Mouse (Mus musculus) neural tube, embryonic 12.5 days (tissue): ENCODE measurements around the gene Frmd4a. TPM values are rescaled to one million over a fixed set of nuclear protein-coding genes. Genes with fewer than 3 reads are reported as not detected.
A peak's percentile ranks its signal among the peaks of the same experiment; 100 is the strongest.
"Not testable (repeated sequence)": the region's sequence is repeated elsewhere in the genome, so short reads cannot be mapped to it uniquely, and the experiment has no call there.

Experiments
- ATAC-seq: fragments of 200-750 bp; cut with Nextera tagmentation; 2 replicates; pipeline ENCODE4 v1.8.0; 2017; ENCODE audit warnings: low read depth, mild to moderate bottlenecking, moderate TSS enrichment, moderate library complexity; ENCODE audit not compliant: low FRiP score
- H3K27ac ChIP-seq: fragments of 300-500 bp; sonication (generic); 2 replicates; pipeline ENCODE4 v1.5.1; 2016
- H3K27me3 ChIP-seq: fragments of 300-500 bp; sonication (generic); replicated peaks from 2 replicates; pipeline ENCODE4 v1.6.1; 2016; ENCODE audit warnings: mild to moderate bottlenecking
- H3K36me3 ChIP-seq: fragments of 300-500 bp; sonication (generic); 2 replicates; pipeline ENCODE4 v1.6.1; 2016; ENCODE audit warnings: mild to moderate bottlenecking
- H3K4me1 ChIP-seq: fragments of 300-500 bp; sonication (generic); 2 replicates; pipeline ENCODE4 v1.6.1; 2016
- H3K4me2 ChIP-seq: fragments of 300-500 bp; sonication (generic); replicated peaks from 2 replicates; pipeline ENCODE4 v1.6.1; 2016; ENCODE audit warnings: mild to moderate bottlenecking
- H3K4me3 ChIP-seq: fragments of 300-500 bp; sonication (generic); 2 replicates; pipeline ENCODE4 v1.5.1; 2016
- H3K9ac ChIP-seq: fragments of 300-500 bp; sonication (generic); 2 replicates; pipeline ENCODE4 v1.6.1; 2016; ENCODE audit warnings: mild to moderate bottlenecking
- H3K9me3 ChIP-seq: fragments of 300-500 bp; sonication (generic); 2 replicates; pipeline ENCODE4 v1.6.1; 2016; ENCODE audit warnings: mild to moderate bottlenecking
- WGBS: fragments of 180-500 bp; shearing (Covaris S2); methylation state at CpG from one replicate; pipeline ENCODE4 v1.1.7; 2016; 5-methylcytosine and 5-hydroxymethylcytosine counted together
- polyA plus RNA-seq: library from polyadenylated mRNA; unstranded; fragments of >200 nt; fragmentation: Nextera tagmentation; extraction: Ambion mirVana; gene quantifications from 2 replicates; pipeline ENCODE4 v1.2.1, GENCODE M21; 2016

The Frmd4a gene
- polyA plus RNA-seq, 1 experiment from 2014 or later, result 56.7 TPM

DNA sequence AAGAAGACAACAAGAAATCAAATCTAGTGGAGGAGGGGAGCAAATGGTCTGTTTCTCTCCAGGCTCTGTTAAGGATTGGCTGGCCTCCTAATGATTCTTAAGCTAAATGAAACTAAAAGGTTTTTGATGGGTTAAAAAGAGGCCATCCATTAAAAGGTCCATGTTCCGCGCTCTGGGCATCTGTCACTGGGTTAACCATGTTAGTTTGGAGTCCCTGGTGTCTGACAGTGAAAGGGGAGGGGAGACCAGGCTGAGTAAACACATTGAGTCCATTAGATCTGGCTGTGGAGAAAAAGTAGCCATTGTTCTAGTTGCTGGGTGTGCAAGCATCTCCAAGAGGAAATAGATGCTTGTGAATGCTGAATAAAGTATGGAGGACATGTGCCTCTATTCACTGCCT lies 534.3 kb downstream of the Frmd4a start:
- Histone ChIP-seq H3K4me2 (no peak overlapping the region), H3K4me3 (no peak overlapping the region), H3K9ac (no peak overlapping the region), H3K27ac (no peak overlapping the region), H3K27me3 (no peaks in the 10 kb centered on the region), H3K4me1 (peaks cover 19% of the 10 kb centered on the region), H3K36me3 (peaks cover 28% of the 10 kb centered on the region), H3K9me3 (no peaks in the 10 kb centered on the region)
- 57% methylated on average over 2 of the region's 2 CpGs for WGBS
- ATAC-seq, result no peak

DNA sequence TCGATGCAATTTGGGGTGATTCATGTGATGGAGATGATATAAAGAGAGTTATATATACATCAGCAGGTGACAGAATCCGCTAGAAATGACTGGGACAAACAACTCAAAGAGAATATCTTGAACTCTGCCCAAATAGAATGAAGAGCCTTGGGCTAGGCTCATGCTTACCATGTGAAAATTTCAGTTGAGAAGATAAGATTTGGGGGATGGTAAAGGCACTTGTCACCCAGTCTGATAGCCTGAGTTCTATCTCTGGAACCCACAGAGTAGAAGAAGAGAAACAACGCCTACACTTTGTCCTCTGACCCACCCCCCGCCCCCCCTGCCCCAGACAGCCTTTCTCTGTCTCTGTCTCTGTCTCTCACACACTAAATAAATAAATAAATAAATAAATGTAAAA lies 535.0 kb downstream of the Frmd4a start:
- no peak for ATAC-seq
- H3K27me3 ChIP-seq, result no peaks in the 10 kb centered on the region
- peaks cover 26% of the 10 kb centered on the region for H3K36me3 ChIP-seq
- 92% methylated on average over 4 of the region's 4 CpGs for WGBS
- peaks cover 25% of the 10 kb centered on the region for H3K4me1 ChIP-seq
- no peak overlapping the region for H3K9ac ChIP-seq
- H3K4me3 ChIP-seq, result no peak overlapping the region
- no peaks in the 10 kb centered on the region for H3K9me3 ChIP-seq
- no peak overlapping the region for H3K27ac ChIP-seq
- no peak overlapping the region for H3K4me2 ChIP-seq

- H3K27ac ChIP-seq, result no peak overlapping the region
- peaks cover 49% of the 10 kb centered on the region for H3K4me1 ChIP-seq
Observed at GRCm38 (mm10) chr2:4555221-4555631, 537.7 kb downstream of the Frmd4a start.

DNA sequence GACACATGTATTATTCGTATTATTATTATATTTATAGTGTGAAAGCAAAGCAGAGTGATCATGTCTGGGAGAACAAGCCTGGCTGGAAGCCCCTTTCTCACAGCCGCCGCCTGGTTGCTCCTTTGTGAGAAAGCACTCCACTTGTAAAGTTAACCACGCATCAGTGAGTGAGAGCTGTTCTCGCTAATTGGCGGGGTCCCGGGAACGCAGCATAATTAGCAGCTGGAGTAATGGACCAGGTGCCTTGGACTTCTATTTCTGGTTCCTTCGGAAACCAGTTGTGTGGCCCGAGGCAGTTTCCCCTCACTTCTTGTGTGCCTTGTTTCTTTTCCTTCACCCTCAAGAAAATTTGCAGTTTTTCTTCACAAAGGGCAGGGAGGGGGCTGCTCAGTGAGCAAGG lies 538.7 kb downstream of the Frmd4a start:
- Histone ChIP-seq H3K36me3 (peaks cover 4% of the 10 kb centered on the region), H3K9me3 (no peaks in the 10 kb centered on the region), H3K4me3 (no peak overlapping the region), H3K27ac (no peak overlapping the region; the same call in 1 of the 2 replicates), H3K27me3 (no peaks in the 10 kb centered on the region), H3K4me2 (peak overlapping the region; percentile 6; the same call in 1 of the 2 replicates), H3K4me1 (peaks cover 58% of the 10 kb centered on the region), H3K9ac (no peak overlapping the region)
- 16% methylated on average over 10 of the region's 10 CpGs for WGBS
- no peak for ATAC-seq

More at GRCm38 (mm10) chr2:4555221-4555631, 537.7 kb downstream of the Frmd4a start:
- Histone ChIP-seq H3K36me3 (peaks cover 13% of the 10 kb centered on the region), H3K4me2 (no peak overlapping the region), H3K9ac (no peak overlapping the region), H3K9me3 (no peaks in the 10 kb centered on the region), H3K27me3 (no peaks in the 10 kb centered on the region), H3K4me3 (no peak overlapping the region)
- WGBS, result 32% methylated on average over 7 of the region's 7 CpGs
- no peak for ATAC-seq

- no peaks in the 10 kb centered on the region for H3K9me3 ChIP-seq
- H3K4me1 ChIP-seq, result peaks cover 64% of the 10 kb centered on the region
- ATAC-seq, result no peak
- no peak overlapping the region for H3K9ac ChIP-seq
- H3K36me3 ChIP-seq, result no peaks in the 10 kb centered on the region
- H3K4me3 ChIP-seq, result no peak overlapping the region
- no peak overlapping the region for H3K27ac ChIP-seq
- 33% methylated on average over 4 of the region's 4 CpGs for WGBS
- peak overlapping the region; percentile 6; the same call in 1 of the 2 replicates for H3K4me2 ChIP-seq
- no peaks in the 10 kb centered on the region for H3K27me3 ChIP-seq
Observed at GRCm38 (mm10) chr2:4557028-4557427, 539.5 kb downstream of the Frmd4a start.

DNA sequence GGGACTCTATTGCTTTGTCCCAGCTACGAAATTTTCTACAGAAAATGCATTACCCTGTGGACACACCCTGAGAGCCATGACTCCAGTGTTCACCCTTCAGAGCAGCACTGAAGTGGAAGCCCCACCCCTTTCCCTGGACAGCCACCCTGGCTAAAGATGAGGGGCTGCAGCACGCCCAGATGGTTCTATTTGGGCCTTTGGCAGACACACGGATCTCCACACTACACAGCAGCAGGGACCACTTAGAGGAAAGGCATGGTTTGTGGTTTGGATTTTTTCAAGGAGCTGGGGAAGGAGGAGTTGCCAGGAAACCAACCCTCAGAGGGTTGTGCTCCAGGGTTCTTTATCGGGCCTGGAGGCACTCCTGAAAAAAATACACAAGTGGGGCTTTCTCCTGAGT lies 539.9 kb downstream of the Frmd4a start:
- no peak for ATAC-seq
- H3K4me2 ChIP-seq, result no peak overlapping the region
- H3K9ac ChIP-seq, result no peak overlapping the region
- 38% methylated on average over 4 of the region's 4 CpGs for WGBS
- no peaks in the 10 kb centered on the region for H3K36me3 ChIP-seq
- H3K27me3 ChIP-seq, result no peaks in the 10 kb centered on the region
- no peak overlapping the region for H3K4me3 ChIP-seq
- H3K9me3 ChIP-seq, result no peaks in the 10 kb centered on the region
- H3K27ac ChIP-seq, result no peak overlapping the region
- H3K4me1 ChIP-seq, result peaks cover 68% of the 10 kb centered on the region

- Histone ChIP-seq H3K4me1 (peaks cover 76% of the 10 kb centered on the region), H3K9me3 (no peaks in the 10 kb centered on the region), H3K4me2 (peak overlapping the region; percentile 66), H3K36me3 (no peaks in the 10 kb centered on the region), H3K4me3 (peak overlapping the region; percentile 39), H3K9ac (peak overlapping the region; percentile 56), H3K27me3 (no peaks in the 10 kb centered on the region), H3K27ac (peak overlapping the region; percentile 22)
- ATAC-seq, result peak; percentile 23; the same call in 1 of the 2 replicates
- WGBS, result 17% methylated on average over 8 of the region's 8 CpGs
Observed at GRCm38 (mm10) chr2:4558651-4559203, 541.2 kb downstream of the Frmd4a start.

DNA sequence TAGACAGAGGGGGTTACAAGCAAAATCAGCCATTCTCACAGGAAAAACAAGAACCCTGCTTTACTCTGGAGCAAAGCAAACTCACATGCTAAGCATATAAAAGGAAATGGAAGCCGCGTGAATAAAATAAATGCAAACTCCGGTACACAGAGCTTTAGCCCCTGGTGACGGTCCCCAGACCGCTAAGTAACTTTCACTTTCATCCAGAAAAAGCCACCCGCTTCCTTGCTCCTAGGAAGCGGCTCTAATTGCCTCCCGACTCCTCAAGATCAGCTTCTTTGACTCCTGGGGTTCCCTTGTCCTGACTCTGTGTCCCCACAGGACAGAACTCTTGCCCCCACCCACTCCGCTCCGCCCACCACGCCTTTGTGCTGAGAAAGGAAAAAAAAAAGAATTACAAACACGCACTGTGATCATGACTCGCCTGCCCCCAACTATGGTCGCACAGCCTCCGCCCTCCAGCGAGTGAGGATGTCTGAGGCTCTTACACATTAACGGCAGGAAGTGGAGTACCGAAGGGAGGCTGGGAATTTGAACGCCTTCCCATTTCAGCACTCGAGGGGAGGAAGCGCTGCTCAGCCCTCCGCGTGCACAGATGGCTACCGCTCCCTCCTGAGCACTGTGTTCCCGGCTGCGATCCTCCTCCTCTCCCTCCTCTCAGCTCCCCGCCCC lies 541.8 kb downstream of the Frmd4a start:
- Histone ChIP-seq H3K9ac (peak overlapping the region; percentile 56), H3K36me3 (0 out of 2 replicates have a peak, but pooled peaks cover 3% of the 10 kb centered on the region), H3K4me2 (peak overlapping the region; percentile 66), H3K27me3 (no peaks in the 10 kb centered on the region), H3K4me3 (peak overlapping the region; percentile 39), H3K9me3 (no peaks in the 10 kb centered on the region), H3K4me1 (peaks cover 76% of the 10 kb centered on the region), H3K27ac (peak overlapping the region; percentile 22)
- WGBS, result under 1% methylated on average over 27 of the region's 27 CpGs
- peak; percentile 81 for ATAC-seq

- peak overlapping the region; percentile 56 for H3K9ac ChIP-seq
- H3K4me1 ChIP-seq, result peaks cover 76% of the 10 kb centered on the region
- H3K36me3 ChIP-seq, result 0 out of 2 replicates have a peak, but pooled peaks cover 7% of the 10 kb centered on the region
- peak; percentile 41; the same call in 1 of the 2 replicates for ATAC-seq
- H3K9me3 ChIP-seq, result no peaks in the 10 kb centered on the region
- H3K4me3 ChIP-seq, result peak overlapping the region; percentile 39
- no peaks in the 10 kb centered on the region for H3K27me3 ChIP-seq
- H3K4me2 ChIP-seq, result peak overlapping the region; percentile 66
- WGBS, result 2% methylated on average over 8 of the region's 8 CpGs
- peak overlapping the region; percentile 22; the same call in 1 of the 2 replicates for H3K27ac ChIP-seq
Observed at GRCm38 (mm10) chr2:4559883-4560247, 542.3 kb downstream of the Frmd4a start.

DNA sequence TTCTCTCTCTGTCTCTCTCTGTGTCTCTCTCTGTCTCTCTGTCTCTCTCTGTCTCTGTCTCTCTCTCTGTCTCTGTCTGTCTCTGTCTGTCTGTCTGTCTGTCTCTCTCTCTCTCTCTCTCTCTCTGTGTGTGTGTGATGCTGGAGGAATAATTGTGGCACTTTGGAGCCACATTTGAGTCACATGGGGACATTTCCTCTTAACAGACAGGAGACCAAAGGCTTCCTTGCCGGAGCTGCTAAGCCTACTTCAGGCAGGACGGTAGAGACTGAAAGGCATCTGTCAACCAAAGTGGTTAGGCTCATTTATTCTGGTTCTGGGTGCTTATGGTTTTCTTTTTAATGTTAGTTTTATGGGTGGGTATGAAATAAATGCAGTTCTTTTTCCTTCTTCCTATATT lies 543.0 kb downstream of the Frmd4a start:
- H3K9ac ChIP-seq, result peak overlapping the region; percentile 56; the same call in 1 of the 2 replicates
- not testable (repeated sequence) for ATAC-seq, H3K27ac ChIP-seq, H3K9me3 ChIP-seq, H3K27me3 ChIP-seq
- peak overlapping the region; percentile 66 for H3K4me2 ChIP-seq
- H3K4me1 ChIP-seq, result peaks cover 71% of the 10 kb centered on the region
- peak overlapping the region; percentile 39 for H3K4me3 ChIP-seq
- 26% methylated on average over 2 of the region's 2 CpGs for WGBS
- H3K36me3 ChIP-seq, result peaks cover 13% of the 10 kb centered on the region; the same call in 1 of the 2 replicates

DNA sequence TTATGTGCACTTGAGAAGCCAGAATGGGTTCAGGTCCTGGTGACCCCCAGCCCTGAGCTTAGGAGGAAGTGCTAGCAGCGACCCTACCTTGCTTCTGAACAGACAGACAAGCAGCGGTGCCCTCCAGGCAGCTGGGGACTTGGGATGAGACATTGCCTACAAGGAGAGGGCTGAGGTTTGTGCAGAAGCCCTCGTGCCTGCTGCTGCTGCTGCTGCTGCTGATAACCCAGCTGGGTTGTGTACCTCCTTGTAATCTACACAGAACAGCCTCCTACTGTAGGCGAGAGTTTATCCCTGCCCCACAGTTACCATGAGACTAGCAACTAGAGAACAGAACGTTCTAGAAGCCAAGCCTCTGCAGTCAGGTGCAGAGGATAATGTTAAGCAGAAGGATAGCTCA lies 543.7 kb downstream of the Frmd4a start:
- ATAC-seq, result no peak
- peak overlapping the region; percentile 56; the same call in 1 of the 2 replicates for H3K9ac ChIP-seq
- no peak overlapping the region for H3K27ac ChIP-seq
- peaks cover 20% of the 10 kb centered on the region; the same call in 1 of the 2 replicates for H3K36me3 ChIP-seq
- WGBS, result 49% methylated on average over 5 of the region's 5 CpGs
- H3K27me3 ChIP-seq, result no peaks in the 10 kb centered on the region
- peaks cover 64% of the 10 kb centered on the region for H3K4me1 ChIP-seq
- peak overlapping the region; percentile 66 for H3K4me2 ChIP-seq
- peak overlapping the region; percentile 39 for H3K4me3 ChIP-seq
- no peaks in the 10 kb centered on the region for H3K9me3 ChIP-seq

DNA sequence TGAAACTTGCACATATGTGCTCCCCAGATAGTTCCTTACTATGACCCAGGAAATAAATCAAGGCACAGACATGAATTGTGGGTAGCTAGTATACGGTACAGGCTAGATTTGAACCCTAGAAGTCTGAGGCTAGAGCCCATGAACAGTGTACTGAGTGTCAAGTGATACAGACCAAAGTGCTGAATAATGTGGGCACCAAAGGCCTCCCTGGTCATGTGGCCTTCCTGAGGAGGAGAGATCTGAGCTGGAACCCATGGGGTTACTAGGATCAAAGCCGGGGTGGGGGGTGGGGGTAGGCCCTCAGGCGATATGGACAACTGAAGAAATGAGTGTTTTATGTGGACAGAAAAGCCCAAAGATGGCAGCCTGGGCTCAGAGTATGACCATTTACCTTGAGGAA lies 544.9 kb downstream of the Frmd4a start:
- no peak for ATAC-seq
- no peak overlapping the region for H3K9ac ChIP-seq
- H3K27me3 ChIP-seq, result no peaks in the 10 kb centered on the region
- peaks cover 53% of the 10 kb centered on the region for H3K4me1 ChIP-seq
- no peak overlapping the region for H3K4me3 ChIP-seq
- H3K9me3 ChIP-seq, result no peaks in the 10 kb centered on the region
- H3K36me3 ChIP-seq, result peaks cover 31% of the 10 kb centered on the region
- H3K4me2 ChIP-seq, result peak overlapping the region; percentile 66
- no peak overlapping the region for H3K27ac ChIP-seq
- 70% methylated on average over 3 of the region's 3 CpGs for WGBS
